ENCODE assay signal across 12 mouse cellular contexts in genomic region chr8:120051006-120051405, GRCm38 (mm10). TPM values are rescaled to one million over a fixed set of nuclear protein-coding genes. Genes with fewer than 3 reads are reported as not detected.
DNase-seq lines count a peak whose midpoint lies in the region; ATAC-seq lines count a peak whose summit lies in the region.
"Had no signal": no experiment of that assay in that cellular context is flagged by ENCODE, and none has a peak within 500 bp of the region (broad histone marks: within the 10 kb centered on the region; RNA-seq: fewer than 3 reads in every experiment).

No protein-coding gene starts in this region.

- H3K36me3 ChIP-seq in embryonic facial prominence, embryonic 15.5 days: no peaks in the 10 kb centered on the region
- H3K36me3 ChIP-seq: hindbrain, embryonic 13.5 days; midbrain, embryonic 10.5 days; neural tube, embryonic 13.5 days had no signal

- H3K4me3 ChIP-seq in embryonic facial prominence, embryonic 15.5 days (replicated peaks): no peak overlapping the region
- H3K4me3 ChIP-seq: hindbrain, embryonic 13.5 days; midbrain, embryonic 10.5 days; neural tube, embryonic 13.5 days had no signal

- no peak overlapping the region for H3K9ac ChIP-seq in embryonic facial prominence, embryonic 15.5 days
- H3K9ac ChIP-seq: hindbrain, embryonic 13.5 days; neural tube, embryonic 13.5 days had no signal

- WGBS in embryonic facial prominence, embryonic 15.5 days: 35% methylated on average over 4 of the region's 4 CpGs

- no peak overlapping the region for H3K4me2 ChIP-seq in embryonic facial prominence, embryonic 15.5 days (replicated peaks)
- H3K4me2 ChIP-seq: hindbrain, embryonic 13.5 days; neural tube, embryonic 13.5 days had no signal

- no peaks in the 10 kb centered on the region for H3K27me3 ChIP-seq in embryonic facial prominence, embryonic 15.5 days
- H3K27me3 ChIP-seq: hindbrain, embryonic 13.5 days; neural tube, embryonic 13.5 days had no signal

- H3K4me1 ChIP-seq in embryonic facial prominence, embryonic 15.5 days: peaks cover 34% of the 10 kb centered on the region

- peak; percentile 47 for DNase-seq in kidney, adult 11 months
- no peak for DNase-seq in kidney, adult 9 months
- DNase-seq in thymus, adult 18-20 months: peak; percentile 31 to 61
- DNase-seq in right cerebral cortex, postnatal 4 days: no peak
- no peak for DNase-seq in left cerebral cortex, postnatal 36 days (ENCODE audit: low spot score in 2 of 2)
- DNase-seq: cerebellum, adult 9-10 months; right cerebral cortex, postnatal 25 days had no signal

- no peaks in the 10 kb centered on the region for H3K9me3 ChIP-seq in embryonic facial prominence, embryonic 15.5 days (replicated peaks)
- H3K9me3 ChIP-seq: hindbrain, embryonic 13.5 days; neural tube, embryonic 13.5 days had no signal

- H3K27ac ChIP-seq in embryonic facial prominence, embryonic 15.5 days (replicated peaks): 0 out of 2 replicates have a peak overlapping the region, but pooled peaks have one; percentile 23
- H3K27ac ChIP-seq: hindbrain, embryonic 13.5 days; midbrain, embryonic 10.5 days; neural tube, embryonic 13.5 days had no signal

- peak; percentile 58 for ATAC-seq in CD4-positive, CD25-positive, alpha-beta regulatory T cell, adult 4 months
- ATAC-seq in embryonic facial prominence, embryonic 15.5 days (ENCODE audit: insufficient number of reproducible peaks, low FRiP score, low TSS enrichment, low read depth): no peak

- intact Hi-C loops in left cerebral cortex, postnatal 36 days (cut with DNase I): no loop called here

RNA-seq across cellular contexts. Expression of gene Zdhhc7, which starts 50.3 kb away (rescaled TPM):
- polyA plus RNA-seq in CD4-positive, CD25-positive, alpha-beta regulatory T cell, adult 4 months (2017; shearing (Covaris generic)): 1 to 10 TPM; 4.9 to 5.4 TPM
- polyA plus RNA-seq in embryonic facial prominence, embryonic 15.5 days (2015; fragmentation: Nextera tagmentation; extraction: Ambion mirVana): 31.3 and 35.2 TPM in 2 replicates
- total RNA-seq in left cerebral cortex, postnatal 36 days (2021): 10 to 100 TPM; 31.0 to 36.0 TPM

RNA-seq across cellular contexts. Expression of gene Crispld2, which starts 58.8 kb away (rescaled TPM):
- under 1 TPM; 0.11 to 0.14 TPM for polyA plus RNA-seq in CD4-positive, CD25-positive, alpha-beta regulatory T cell, adult 4 months (2017; shearing (Covaris generic))
- 11.6 and 13.1 TPM in 2 replicates for polyA plus RNA-seq in embryonic facial prominence, embryonic 15.5 days (2015; fragmentation: Nextera tagmentation; extraction: Ambion mirVana)
- total RNA-seq in left cerebral cortex, postnatal 36 days (2021): 1 to 10 TPM; 1.9 to 2.8 TPM

Comparison
In these comparisons a context has a peak if more than half of its experiments do, and no peak if none do; other contexts are left out.
1. DNase-seq: peak in kidney, adult 11 months (single experiment) and thymus, adult 18-20 months (2 of 2); none in kidney, adult 9 months (single experiment), right cerebral cortex, postnatal 4 days (single experiment) and left cerebral cortex, postnatal 36 days (0 of 2).
2. RNA of gene Crispld2, which starts 58.8 kb away (polyA plus RNA-seq): 11.6 to 13.1 TPM in embryonic facial prominence, embryonic 15.5 days; 0.11 to 0.14 TPM in CD4-positive, CD25-positive, alpha-beta regulatory T cell, adult 4 months; every median in the first group is over 10 times any median in the second.